Mouse (Mus musculus) midbrain, embryonic 13.5 days (tissue): ENCODE data around the gene Abcg5. TPM values are rescaled to one million over a fixed set of nuclear protein-coding genes. Genes with fewer than 3 reads are reported as not detected.
A peak's percentile ranks its signal among the peaks of the same experiment; 100 is the strongest.

Experiments used
- ATAC-seq: fragments of 200-750 bp; cut with Nextera tagmentation; 2 replicates; pipeline ENCODE4 v1.8.0; 2017; ENCODE audit warnings: mild to moderate bottlenecking, moderate TSS enrichment, moderate library complexity
- H3K27ac ChIP-seq: fragments of 300-500 bp; sonication (generic); 2 replicates; pipeline ENCODE4 v1.5.1; 2015; ENCODE audit warnings: inconsistent platforms, mild to moderate bottlenecking, moderate library complexity
- H3K27me3 ChIP-seq: fragments of 300-500 bp; sonication (generic); 2 replicates; pipeline ENCODE4 v1.6.1; 2015; ENCODE audit warnings: mild to moderate bottlenecking, inconsistent platforms
- H3K36me3 ChIP-seq: fragments of 300-500 bp; sonication (generic); 2 replicates; pipeline ENCODE4 v1.6.1; 2015; ENCODE audit warnings: mild to moderate bottlenecking, inconsistent platforms
- H3K4me1 ChIP-seq: fragments of 300-500 bp; sonication (generic); replicated peaks from 2 replicates; pipeline ENCODE4 v1.6.1; 2015; ENCODE audit warnings: inconsistent platforms
- H3K4me2 ChIP-seq: fragments of 300-500 bp; sonication (generic); replicated peaks from 2 replicates; pipeline ENCODE4 v1.6.1; 2015; ENCODE audit warnings: moderate library complexity, mild to moderate bottlenecking, inconsistent platforms
- H3K4me3 ChIP-seq: fragments of 300-500 bp; sonication (generic); replicated peaks from 2 replicates; pipeline ENCODE4 v1.5.1; 2015; ENCODE audit warnings: mild to moderate bottlenecking, inconsistent platforms
- H3K9ac ChIP-seq: fragments of 300-500 bp; sonication (generic); replicated peaks from 2 replicates; pipeline ENCODE4 v1.6.1; 2015; ENCODE audit warnings: mild to moderate bottlenecking, inconsistent platforms
- H3K9me3 ChIP-seq: fragments of 300-500 bp; sonication (generic); 2 replicates; pipeline ENCODE4 v1.6.1; 2016; ENCODE audit warnings: mild to moderate bottlenecking, inconsistent platforms
- WGBS: fragments of 180-500 bp; shearing (Covaris S2); methylation state at CpG from one replicate; pipeline ENCODE4 v1.1.7; 2015; 5-methylcytosine and 5-hydroxymethylcytosine counted together
- polyA plus RNA-seq: library from polyadenylated mRNA; unstranded; fragments of >200 nt; fragmentation: Nextera tagmentation; extraction: Ambion mirVana; gene quantifications from 2 replicates; pipeline ENCODE4 v1.2.1, GENCODE M21; 2015

The Abcg5 gene
- polyA plus RNA-seq, 1 experiment from 2014 or later, result 3.0 TPM

- Histone ChIP-seq H3K9me3 (no peaks in the 10 kb centered on the region), H3K9ac (no peak overlapping the region), H3K27ac (0 out of 2 replicates have a peak overlapping the region, but pooled peaks have one; percentile 19), H3K4me2 (no peak overlapping the region), H3K36me3 (peaks cover 24% of the 10 kb centered on the region), H3K27me3 (0 out of 2 replicates have a peak, but pooled peaks cover 2% of the 10 kb centered on the region), H3K4me3 (no peak overlapping the region), H3K4me1 (peaks cover 46% of the 10 kb centered on the region)
- 0 out of 2 replicates have a peak, but pooled peaks have one; percentile 34 for ATAC-seq
- 54% methylated on average over 18 of the region's 18 CpGs for WGBS
Observed at GRCm38 (mm10) chr17:84713563-84714164, 30.9 kb upstream of the Abcg5 start.

GRCm38 (mm10) chr17:84709403-84709851 lies 26.6 kb upstream of the Abcg5 start:
- WGBS, result 37% methylated on average over 17 of the region's 17 CpGs
- peaks cover 24% of the 10 kb centered on the region for H3K4me1 ChIP-seq
- peak overlapping the region; percentile 64 for H3K27ac ChIP-seq
- H3K4me3 ChIP-seq, result no peak overlapping the region
- H3K9ac ChIP-seq, result no peak overlapping the region
- no peaks in the 10 kb centered on the region for H3K9me3 ChIP-seq
- 0 out of 2 replicates have a peak, but pooled peaks cover 4% of the 10 kb centered on the region for H3K27me3 ChIP-seq
- peak overlapping the region; percentile 32 for H3K4me2 ChIP-seq
- H3K36me3 ChIP-seq, result peaks cover 35% of the 10 kb centered on the region
- ATAC-seq, result peak; percentile 66

DNA sequence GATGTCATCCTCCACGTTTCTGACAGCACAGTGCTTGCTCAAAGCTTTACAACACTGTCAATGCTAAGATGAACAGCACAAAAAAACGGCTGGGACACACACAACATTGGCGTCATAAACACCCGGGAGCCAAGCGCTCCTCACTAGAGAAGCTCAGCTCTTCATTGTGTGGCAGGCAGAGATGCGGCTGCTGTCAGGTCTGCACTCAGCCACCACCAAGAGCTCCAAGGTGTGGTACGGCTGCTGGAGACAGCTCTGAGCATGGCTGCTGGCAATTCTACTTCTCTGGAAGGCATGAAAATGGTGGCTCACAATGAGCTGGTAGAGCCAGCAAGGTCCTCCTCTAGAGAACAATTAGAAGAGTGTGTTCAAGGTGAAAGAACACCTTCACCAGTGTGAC lies 26.0 kb upstream of the Abcg5 start:
- Histone ChIP-seq H3K4me1 (peaks cover 21% of the 10 kb centered on the region), H3K9ac (no peak overlapping the region), H3K27ac (peak overlapping the region; percentile 64), H3K9me3 (no peaks in the 10 kb centered on the region), H3K4me3 (no peak overlapping the region), H3K4me2 (no peak overlapping the region), H3K36me3 (peaks cover 35% of the 10 kb centered on the region), H3K27me3 (0 out of 2 replicates have a peak, but pooled peaks cover 4% of the 10 kb centered on the region)
- 91% methylated on average over 7 of the region's 7 CpGs for WGBS
- ATAC-seq, result no peak

GRCm38 (mm10) chr17:84707407-84707806 lies 24.6 kb upstream of the Abcg5 start:
- no peak for ATAC-seq
- 64% methylated on average over 4 of the region's 4 CpGs for WGBS
- no peak overlapping the region for H3K27ac ChIP-seq
- H3K9me3 ChIP-seq, result no peaks in the 10 kb centered on the region
- H3K36me3 ChIP-seq, result peaks cover 29% of the 10 kb centered on the region
- H3K4me3 ChIP-seq, result no peak overlapping the region
- H3K4me1 ChIP-seq, result peaks cover 24% of the 10 kb centered on the region
- no peak overlapping the region for H3K4me2 ChIP-seq
- 0 out of 2 replicates have a peak, but pooled peaks cover 2% of the 10 kb centered on the region for H3K27me3 ChIP-seq
- no peak overlapping the region for H3K9ac ChIP-seq

- 24% methylated on average over 5 of the region's 5 CpGs for WGBS
- Histone ChIP-seq H3K4me3 (no peak overlapping the region), H3K27ac (no peak overlapping the region), H3K27me3 (0 out of 2 replicates have a peak, but pooled peaks cover 4% of the 10 kb centered on the region), H3K4me2 (no peak overlapping the region), H3K9me3 (no peaks in the 10 kb centered on the region), H3K9ac (no peak overlapping the region), H3K4me1 (peaks cover 13% of the 10 kb centered on the region), H3K36me3 (no peaks in the 10 kb centered on the region)
- ATAC-seq, result peak; percentile 40; the same call in 1 of the 2 replicates
Observed at GRCm38 (mm10) chr17:84698727-84699126, 15.9 kb upstream of the Abcg5 start.

DNA sequence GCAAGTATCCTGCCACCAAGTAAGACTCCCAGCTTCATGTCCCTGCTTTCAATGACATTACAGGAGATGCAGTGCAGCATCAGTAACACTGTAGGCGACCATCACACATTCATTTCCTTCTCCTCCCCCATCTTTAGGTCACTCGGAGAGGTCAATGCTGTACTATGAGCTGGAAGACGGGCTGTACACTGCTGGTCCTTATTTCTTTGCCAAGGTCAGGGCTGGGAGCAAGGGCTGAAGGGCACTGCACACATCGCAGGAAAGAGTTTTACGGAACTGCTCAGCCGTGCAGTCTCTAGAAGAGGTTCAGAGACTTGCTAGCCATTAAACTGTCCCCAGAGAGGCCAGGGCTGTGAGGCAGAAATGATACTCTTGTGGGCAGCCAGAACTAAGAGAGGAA lies 13.7 kb upstream of the Abcg5 start:
- Histone ChIP-seq H3K4me1 (peaks cover 5% of the 10 kb centered on the region; the same call in 1 of the 2 replicates), H3K4me3 (no peak overlapping the region), H3K9me3 (no peaks in the 10 kb centered on the region), H3K27ac (no peak overlapping the region), H3K9ac (no peak overlapping the region), H3K27me3 (0 out of 2 replicates have a peak, but pooled peaks cover 4% of the 10 kb centered on the region), H3K4me2 (no peak overlapping the region), H3K36me3 (no peaks in the 10 kb centered on the region)
- 75% methylated on average over 6 of the region's 6 CpGs for WGBS
- no peak for ATAC-seq

- Histone ChIP-seq H3K27me3 (0 out of 2 replicates have a peak, but pooled peaks cover 4% of the 10 kb centered on the region), H3K27ac (no peak overlapping the region), H3K4me1 (no peaks in the 10 kb centered on the region), H3K36me3 (no peaks in the 10 kb centered on the region), H3K9me3 (no peaks in the 10 kb centered on the region), H3K9ac (no peak overlapping the region), H3K4me3 (no peak overlapping the region), H3K4me2 (no peak overlapping the region)
- 81% methylated on average over 2 of the region's 2 CpGs for WGBS
- ATAC-seq, result no peak
Observed at GRCm38 (mm10) chr17:84693741-84694140, 10.9 kb upstream of the Abcg5 start.

DNA sequence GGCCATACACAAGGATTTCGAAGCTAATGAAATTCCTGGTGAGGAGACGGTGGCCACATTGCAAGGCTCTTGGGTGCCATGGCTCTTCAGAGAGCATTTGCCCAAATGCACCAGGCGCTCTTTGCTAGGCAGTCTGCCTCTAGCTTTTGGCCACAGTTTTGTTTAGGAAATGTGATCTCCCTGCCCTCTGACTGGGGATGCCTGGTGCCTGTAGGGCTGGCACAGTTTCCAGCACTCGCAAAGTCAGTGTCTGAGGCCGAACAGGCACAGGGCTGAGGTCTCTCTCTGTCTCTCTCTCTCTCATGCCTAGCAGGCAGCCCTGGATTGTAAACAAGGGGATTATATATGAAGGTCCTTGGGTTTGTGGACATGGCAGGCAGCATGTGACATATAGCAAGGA lies 7.3 kb upstream of the Abcg5 start:
- Histone ChIP-seq H3K4me3 (no peak overlapping the region), H3K27ac (no peak overlapping the region), H3K9ac (no peak overlapping the region), H3K4me1 (no peaks in the 10 kb centered on the region), H3K36me3 (no peaks in the 10 kb centered on the region), H3K9me3 (no peaks in the 10 kb centered on the region), H3K27me3 (no peaks in the 10 kb centered on the region), H3K4me2 (no peak overlapping the region)
- 88% methylated on average over 5 of the region's 5 CpGs for WGBS
- no peak for ATAC-seq

DNA sequence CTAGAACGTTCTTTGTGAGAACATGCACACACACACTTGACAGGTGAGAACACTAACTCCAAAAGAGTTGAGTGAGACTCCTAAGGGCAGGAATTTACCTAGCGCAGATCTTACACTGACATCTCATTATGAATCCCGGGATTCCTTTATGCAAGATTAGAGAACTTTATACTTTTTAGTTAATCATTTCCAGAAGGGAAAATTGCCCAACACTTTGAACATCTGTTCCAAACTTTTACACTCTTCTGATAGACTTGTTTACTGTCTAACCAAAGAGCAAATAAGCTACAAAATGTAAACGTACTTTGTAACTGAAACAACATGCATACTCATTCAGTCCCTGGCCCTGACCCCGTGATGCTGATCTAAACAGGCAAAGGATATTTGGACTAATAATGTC lies 6.5 kb upstream of the Abcg5 start:
- Histone ChIP-seq H3K36me3 (no peaks in the 10 kb centered on the region), H3K27me3 (no peaks in the 10 kb centered on the region), H3K4me2 (no peak overlapping the region), H3K9ac (no peak overlapping the region), H3K4me1 (no peaks in the 10 kb centered on the region), H3K9me3 (no peaks in the 10 kb centered on the region), H3K4me3 (no peak overlapping the region), H3K27ac (no peak overlapping the region)
- 94% methylated on average over 5 of the region's 5 CpGs for WGBS
- no peak for ATAC-seq

- Histone ChIP-seq H3K4me1 (no peaks in the 10 kb centered on the region), H3K36me3 (no peaks in the 10 kb centered on the region), H3K9me3 (no peaks in the 10 kb centered on the region), H3K4me3 (no peak overlapping the region), H3K4me2 (no peak overlapping the region), H3K27ac (no peak overlapping the region), H3K9ac (no peak overlapping the region), H3K27me3 (no peaks in the 10 kb centered on the region)
- WGBS, result 87% methylated on average over 11 of the region's 11 CpGs
- ATAC-seq, result no peak
Observed at GRCm38 (mm10) chr17:84688834-84689233, 6.0 kb upstream of the Abcg5 start.

DNA sequence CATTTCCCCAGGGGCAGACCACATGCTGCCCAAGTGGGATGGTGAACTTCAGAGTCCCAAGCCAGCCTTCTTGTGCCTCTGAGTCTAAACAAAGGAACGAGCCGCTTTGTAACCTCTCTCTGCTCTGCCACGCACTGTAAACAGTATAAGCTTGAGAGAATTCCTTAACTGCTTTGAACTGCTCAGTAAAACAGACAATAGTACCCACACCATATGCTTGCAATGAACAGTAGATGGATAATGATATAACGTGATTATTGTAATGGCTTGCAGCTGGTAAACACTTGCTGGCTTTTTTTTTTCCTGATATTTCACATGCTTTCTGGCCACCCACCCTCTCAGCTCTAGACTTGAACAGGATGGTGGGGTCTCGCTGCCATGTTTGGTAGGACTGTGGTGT lies 5.2 kb upstream of the Abcg5 start:
- H3K27ac ChIP-seq, result no peak overlapping the region
- 79% methylated on average over 5 of the region's 5 CpGs for WGBS

GRCm38 (mm10) chr17:84685286-84685685 lies 2.5 kb upstream of the Abcg5 start:
- ATAC-seq, result no peak
- H3K4me2 ChIP-seq, result no peak overlapping the region
- H3K9me3 ChIP-seq, result no peaks in the 10 kb centered on the region
- no peak overlapping the region for H3K9ac ChIP-seq
- no peaks in the 10 kb centered on the region for H3K27me3 ChIP-seq
- 0 out of 2 replicates have a peak, but pooled peaks cover 3% of the 10 kb centered on the region for H3K4me1 ChIP-seq
- 89% methylated on average over 4 of the region's 4 CpGs for WGBS
- H3K27ac ChIP-seq, result no peak overlapping the region
- no peaks in the 10 kb centered on the region for H3K36me3 ChIP-seq
- H3K4me3 ChIP-seq, result no peak overlapping the region

More for the DNA sequence above, 5.2 kb upstream of the Abcg5 start:
- 0 out of 2 replicates have a peak, but pooled peaks cover 2% of the 10 kb centered on the region for H3K4me1 ChIP-seq
- H3K9ac ChIP-seq, result no peak overlapping the region
- no peak overlapping the region for H3K4me3 ChIP-seq
- H3K36me3 ChIP-seq, result no peaks in the 10 kb centered on the region
- H3K9me3 ChIP-seq, result no peaks in the 10 kb centered on the region
- H3K4me2 ChIP-seq, result no peak overlapping the region
- no peaks in the 10 kb centered on the region for H3K27me3 ChIP-seq
- no peak for ATAC-seq
